Mouse (Mus musculus) urinary bladder, postnatal 10 days (tissue): Measurements from ENCODE around the gene Fam3b.

Source experiments
- DNase-seq: peaks from one replicate; pipeline ENCODE4 v3.0.0; 2022; ENCODE audit warnings: low spot score

The Fam3b gene

GRCm38 (mm10) chr16:97514099-97514940 lies at the start of gene Fam3b:
Gene Fam3b (minus strand): TSS chr16:97514816.
- no peak for DNase-seq

GRCm38 (mm10) chr16:97544340-97544739 lies 29.7 kb upstream of the Fam3b start:
- DNase-seq = no peak

- no peak for DNase-seq
These were observed 22.2 kb upstream of the Fam3b start for GRCm38 (mm10) chr16:97536859-97537258.

GRCm38 (mm10) chr16:97535808-97536413 lies 21.3 kb upstream of the Fam3b start:
- DNase-seq = no peak

- no peak for DNase-seq
These were observed 20.4 kb upstream of the Fam3b start for GRCm38 (mm10) chr16:97534876-97535461.

GRCm38 (mm10) chr16:97534448-97534847 lies 19.8 kb upstream of the Fam3b start:
- no peak for DNase-seq

GRCm38 (mm10) chr16:97533751-97534150 lies 19.1 kb upstream of the Fam3b start:
- DNase-seq = no peak

- no peak for DNase-seq
These were observed 18.5 kb upstream of the Fam3b start for GRCm38 (mm10) chr16:97533126-97533525.

GRCm38 (mm10) chr16:97529241-97529640 lies 14.6 kb upstream of the Fam3b start:
- DNase-seq = no peak

- no peak for DNase-seq
These were observed 8.4 kb upstream of the Fam3b start for GRCm38 (mm10) chr16:97523024-97523423.

- no peak for DNase-seq
These were observed 7.4 kb upstream of the Fam3b start for GRCm38 (mm10) chr16:97521983-97522382.

- no peak for DNase-seq
These were observed 1.7 kb upstream of the Fam3b start for GRCm38 (mm10) chr16:97516341-97516740.

GRCm38 (mm10) chr16:97512347-97512751 lies 2.3 kb downstream of the Fam3b start:
- no peak for DNase-seq

- DNase-seq = no peak
These were observed 3.1 kb downstream of the Fam3b start for GRCm38 (mm10) chr16:97511495-97511894.

- no peak for DNase-seq
These were observed 3.8 kb downstream of the Fam3b start for GRCm38 (mm10) chr16:97510849-97511248.

- DNase-seq = no peak
These were observed 6.8 kb downstream of the Fam3b start for GRCm38 (mm10) chr16:97507783-97508182.

- DNase-seq = no peak
These were observed 9.8 kb downstream of the Fam3b start for GRCm38 (mm10) chr16:97504793-97505192.

GRCm38 (mm10) chr16:97503849-97504248 lies 10.8 kb downstream of the Fam3b start:
- DNase-seq = no peak

- no peak for DNase-seq
These were observed 13.7 kb downstream of the Fam3b start for GRCm38 (mm10) chr16:97500901-97501300.

- DNase-seq = no peak
These were observed 15.2 kb downstream of the Fam3b start for GRCm38 (mm10) chr16:97499450-97499849.

GRCm38 (mm10) chr16:97498139-97498538 lies 16.5 kb downstream of the Fam3b start:
- DNase-seq = no peak

GRCm38 (mm10) chr16:97497682-97498081 lies 16.9 kb downstream of the Fam3b start:
- DNase-seq = no peak

- DNase-seq = no peak
These were observed 18.6 kb downstream of the Fam3b start for GRCm38 (mm10) chr16:97496026-97496425.
